In genomic region chr16:34483716-34484115, GRCm38 (mm10) we compare ENCODE assay signal across 13 mouse cellular contexts.
"Had no signal": no experiment of that assay in that cellular context is flagged by ENCODE, and none has a peak within 500 bp of the region (broad histone marks: within the 10 kb centered on the region; RNA-seq: fewer than 3 reads in every experiment).

No protein-coding gene starts in this region.

- H3K9ac ChIP-seq: liver, embryonic 13.5 days; neural tube, embryonic 12.5 days had no signal

- H3K9me3 ChIP-seq: liver, embryonic 13.5 days; midbrain, embryonic 10.5 days; neural tube, embryonic 12.5 days had no signal

- H3K27me3 ChIP-seq: liver, embryonic 13.5 days; neural tube, embryonic 12.5 days had no signal

- H3K4me2 ChIP-seq: liver, embryonic 13.5 days; neural tube, embryonic 12.5 days had no signal

- H3K27ac ChIP-seq: liver, embryonic 13.5 days; midbrain, embryonic 10.5 days; neural tube, embryonic 12.5 days had no signal

- H3K36me3 ChIP-seq: liver, embryonic 13.5 days; midbrain, embryonic 10.5 days; neural tube, embryonic 12.5 days had no signal

- H3K4me1 ChIP-seq: liver, embryonic 13.5 days had no signal

- DNase-seq: kidney, postnatal 14 days; left cerebral cortex, postnatal 4 days; liver; liver, embryonic 13.5 days; lung, adult 18-20 months; lung, postnatal 36 days; midbrain, embryonic 14.5 days; right cerebral cortex, adult 18-20 months; right cerebral cortex, postnatal 25 days; thymus, postnatal 36 days had no signal

- H3K4me3 ChIP-seq: liver, embryonic 13.5 days; midbrain, embryonic 10.5 days; myocyte; neural tube, embryonic 12.5 days had no signal
